Mouse (Mus musculus): ENCODE measurements around the gene Olfm2. TPM values are rescaled to one million over a fixed set of nuclear protein-coding genes. Genes with fewer than 3 reads are reported as not detected.

Olfm2 gene
- polyA plus RNA-seq, 1 experiment: 126 TPM

Other genes starting within 250 kb of the Olfm2 start
- gene Zfp266, start 224.9 kb downstream of the Olfm2 start, polyA plus RNA-seq (2012; rRNA removed): 21.9 and 22.1 TPM in 2 replicates
- 13.4 and 15.2 TPM in 2 replicates for gene Zfp846, start 165.1 kb downstream of the Olfm2 start, polyA plus RNA-seq (2012; rRNA removed)
- 497 and 499 TPM in 2 replicates for gene Ubl5, start 103.5 kb downstream of the Olfm2 start, polyA plus RNA-seq (2012; rRNA removed)
- 29.3 and 29.9 TPM in 2 replicates for gene Fbxl12, start 101.6 kb downstream of the Olfm2 start, polyA plus RNA-seq (2012; rRNA removed)
- gene Pin1, start 94.3 kb downstream of the Olfm2 start, polyA plus RNA-seq (2012; rRNA removed): 38.9 and 42.4 TPM in 2 replicates
- gene Col5a3, start 68.7 kb upstream of the Olfm2 start, polyA plus RNA-seq (2012; rRNA removed): 1.7 and 2.5 TPM in 2 replicates
- not detected in 2 replicates for gene Rdh8, start 72.2 kb upstream of the Olfm2 start, polyA plus RNA-seq (2012; rRNA removed)
- 227 and 254 TPM in 2 replicates for gene A230050P20Rik, start 122.3 kb upstream of the Olfm2 start, polyA plus RNA-seq (2012; rRNA removed)
- 11.5 and 13.6 TPM in 2 replicates for gene Angptl6, start 133.4 kb upstream of the Olfm2 start, polyA plus RNA-seq (2012; rRNA removed)
- gene Ppan, start 141.8 kb upstream of the Olfm2 start, polyA plus RNA-seq (2012; rRNA removed): 48.3 and 49.1 TPM in 2 replicates
- 115 and 117 TPM in 2 replicates for gene Eif3g, start 152.3 kb upstream of the Olfm2 start, polyA plus RNA-seq (2012; rRNA removed)
- gene Dnmt1, start 213.5 kb upstream of the Olfm2 start, polyA plus RNA-seq (2012; rRNA removed): 40.6 and 41.2 TPM in 2 replicates
- 1.8 TPM in 2 replicates for gene S1pr2, start 230.4 kb upstream of the Olfm2 start, polyA plus RNA-seq (2012; rRNA removed)